Mouse (Mus musculus) adrenal gland, adult (tissue): ENCODE results near the gene Nckap5.

Experiments
- DNase-seq, 2 experiments: peaks; one replicate each; pipeline ENCODE4 v3.0.0; 2022 to 2023; ENCODE audit warnings: low spot score in 1 of 2; ENCODE audit not compliant: inconsistent age in 2 of 2

Nckap5 gene

DNA sequence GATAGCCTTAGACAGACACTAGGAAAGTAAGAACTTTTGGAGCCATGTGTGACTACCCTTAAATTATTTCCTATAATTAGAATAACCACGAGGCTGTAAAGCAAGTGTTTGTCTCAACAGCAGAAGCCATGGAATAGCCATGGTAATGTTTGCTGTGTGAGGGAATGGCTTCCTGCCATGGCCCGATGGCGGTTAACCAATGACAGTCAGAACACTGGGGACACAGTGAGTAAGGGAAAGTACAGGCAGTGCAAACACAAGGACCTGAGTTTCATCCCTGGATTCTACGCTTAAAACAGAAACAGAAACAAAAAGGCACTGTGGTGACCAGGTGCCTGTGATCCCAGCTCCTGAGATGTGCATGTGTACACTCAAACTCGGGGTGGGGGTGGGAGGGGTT lies 419.2 kb downstream of the Nckap5 start:
- DNase-seq = peak in 1 of 2 experiments; percentile 24

DNA sequence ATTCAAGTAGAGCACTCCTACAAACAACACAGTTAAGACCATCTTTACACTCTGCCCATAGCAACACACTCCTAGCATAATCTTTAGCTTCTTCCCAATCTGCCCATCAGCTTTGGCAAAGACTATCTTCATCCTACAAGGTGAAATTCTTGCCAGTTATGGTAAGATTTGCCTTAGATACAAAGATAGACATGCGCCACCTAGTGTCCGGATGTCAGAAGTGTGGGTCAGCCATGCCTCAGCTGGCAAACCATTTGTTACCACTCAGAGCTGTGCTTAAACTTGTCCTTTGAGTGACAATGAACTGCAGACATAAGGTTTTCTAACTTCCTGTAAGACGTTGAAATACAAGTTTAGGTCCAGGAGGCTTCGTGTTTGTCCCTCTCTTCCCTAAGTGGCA lies 422.7 kb downstream of the Nckap5 start:
- peak; percentile 33 to 83 for DNase-seq

DNA sequence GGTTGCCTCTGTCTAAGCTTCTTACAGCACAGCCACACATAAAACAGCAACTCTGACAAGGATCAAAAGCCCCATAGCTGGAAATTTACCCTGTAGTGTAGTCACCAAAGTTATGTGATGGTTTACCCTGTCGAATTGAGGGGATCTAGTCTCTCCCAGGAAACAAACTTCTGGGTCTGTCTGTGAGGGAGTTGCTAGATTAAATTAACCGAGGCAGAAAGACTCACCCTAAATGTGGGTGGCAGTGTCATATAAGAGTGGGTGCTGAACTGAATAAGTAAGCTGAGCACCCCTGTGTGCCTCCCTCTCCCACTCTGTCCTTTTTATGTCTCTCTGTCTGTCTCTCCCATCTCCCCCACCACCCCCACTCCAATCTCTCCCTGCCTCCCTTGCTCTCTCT lies 425.1 kb downstream of the Nckap5 start:
- no peak for DNase-seq

DNA sequence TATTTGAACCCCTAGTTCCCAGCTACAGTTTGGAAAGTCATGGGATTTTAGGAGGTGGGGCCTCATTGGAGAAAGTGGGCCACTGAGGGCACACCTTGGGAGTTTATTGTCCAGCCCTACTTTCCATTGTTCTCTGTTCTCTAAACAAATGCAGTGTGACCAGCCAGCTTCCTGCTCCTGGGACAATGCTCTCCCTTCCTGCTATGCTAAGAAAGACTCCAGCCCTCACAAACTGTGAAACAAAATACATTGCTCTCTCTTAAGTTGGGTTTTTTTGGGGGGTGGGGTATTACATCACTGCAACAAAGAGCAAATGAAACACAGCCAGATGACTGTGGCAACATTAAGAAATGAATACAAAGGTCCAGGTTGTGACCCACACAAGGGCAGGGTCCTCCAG lies 426.6 kb downstream of the Nckap5 start:
- no peak for DNase-seq

DNA sequence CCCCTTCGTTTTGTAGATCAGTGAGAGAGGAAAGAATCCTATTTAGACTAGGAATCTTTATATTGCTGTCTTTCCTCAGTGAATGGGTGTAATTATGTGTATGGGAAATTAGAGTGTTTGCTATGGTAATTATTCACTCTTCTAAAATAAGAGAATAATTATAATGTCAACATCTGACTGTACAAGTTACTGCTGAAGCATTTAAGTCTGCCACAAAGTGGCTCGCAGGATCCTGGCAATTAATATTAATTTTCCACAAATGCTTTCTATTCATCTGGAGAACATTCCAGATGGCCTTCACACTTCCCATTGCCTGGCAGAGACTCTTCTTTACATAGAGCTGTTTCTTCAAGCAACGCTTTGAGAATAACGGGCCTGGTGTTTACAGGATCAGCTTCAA lies 439.4 kb downstream of the Nckap5 start:
- no peak for DNase-seq

DNA sequence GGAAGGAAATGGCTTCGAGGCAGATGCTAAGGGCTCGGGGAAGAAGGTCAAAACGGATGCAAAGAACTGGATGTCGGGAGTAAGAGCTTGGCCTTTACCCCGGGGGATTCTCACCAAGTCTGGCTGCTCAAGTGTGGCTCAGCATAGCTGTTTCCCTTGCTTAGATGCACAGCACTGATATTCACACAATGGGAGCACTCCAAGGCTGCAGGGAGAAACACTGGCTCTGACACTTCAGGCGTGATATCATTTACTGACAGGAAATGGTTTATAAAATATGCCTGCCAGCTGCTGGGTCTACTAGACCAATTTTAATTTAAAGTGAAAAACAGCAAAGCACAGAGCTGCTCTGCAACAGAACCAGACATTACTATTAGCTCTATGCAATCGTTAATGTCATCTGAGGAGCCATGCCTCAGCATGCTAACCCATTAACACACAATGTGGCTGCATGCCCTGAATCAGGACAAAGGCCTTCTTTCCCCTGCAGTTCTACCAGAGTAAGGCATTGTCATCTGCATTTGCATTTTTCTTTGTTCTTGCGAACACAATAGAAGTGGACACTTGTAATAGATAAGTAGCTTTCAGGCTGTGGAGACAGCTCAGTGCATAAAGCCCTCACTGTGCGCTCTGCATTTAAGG lies 453.1 kb downstream of the Nckap5 start:
- no peak for DNase-seq

DNA sequence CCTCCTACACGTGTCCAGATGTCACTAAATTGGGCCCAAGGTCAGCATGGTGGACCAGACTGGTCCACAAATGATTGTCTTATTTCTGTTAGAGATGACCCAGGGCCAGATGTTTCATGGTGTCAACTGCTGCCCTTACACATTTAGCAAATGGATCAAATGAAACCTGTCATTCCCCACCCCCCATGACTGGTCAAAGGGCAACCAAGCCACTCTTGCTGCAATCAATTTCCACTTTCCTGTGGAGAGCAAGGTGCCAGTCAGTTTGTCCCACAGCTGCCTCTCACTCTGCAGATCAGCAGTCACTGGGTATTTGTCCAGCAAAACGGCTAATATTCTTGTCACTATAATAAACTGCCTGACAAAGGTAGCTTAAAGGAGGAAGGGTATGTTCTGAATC lies 463.9 kb downstream of the Nckap5 start:
- no peak for DNase-seq

DNA sequence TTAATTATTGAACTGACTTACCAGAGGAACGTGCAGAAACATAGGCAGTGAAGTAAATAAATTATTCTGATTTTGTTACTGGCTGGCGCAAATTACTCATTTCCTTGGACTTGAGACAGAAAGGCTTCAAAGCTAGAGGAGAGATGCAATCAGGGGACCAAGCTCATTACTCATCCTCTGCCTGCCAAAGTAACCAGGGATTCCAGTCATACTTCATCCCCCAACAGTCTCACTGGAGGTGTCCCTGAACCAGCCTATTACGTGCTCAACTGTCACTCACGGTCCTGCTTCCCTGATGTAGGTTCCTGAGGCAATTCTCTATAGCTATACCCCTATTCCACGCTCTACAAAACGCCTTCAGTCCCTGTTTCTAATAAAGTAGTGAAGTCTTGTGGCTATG lies 466.0 kb downstream of the Nckap5 start:
- DNase-seq = peak; percentile 48 to 80

DNA sequence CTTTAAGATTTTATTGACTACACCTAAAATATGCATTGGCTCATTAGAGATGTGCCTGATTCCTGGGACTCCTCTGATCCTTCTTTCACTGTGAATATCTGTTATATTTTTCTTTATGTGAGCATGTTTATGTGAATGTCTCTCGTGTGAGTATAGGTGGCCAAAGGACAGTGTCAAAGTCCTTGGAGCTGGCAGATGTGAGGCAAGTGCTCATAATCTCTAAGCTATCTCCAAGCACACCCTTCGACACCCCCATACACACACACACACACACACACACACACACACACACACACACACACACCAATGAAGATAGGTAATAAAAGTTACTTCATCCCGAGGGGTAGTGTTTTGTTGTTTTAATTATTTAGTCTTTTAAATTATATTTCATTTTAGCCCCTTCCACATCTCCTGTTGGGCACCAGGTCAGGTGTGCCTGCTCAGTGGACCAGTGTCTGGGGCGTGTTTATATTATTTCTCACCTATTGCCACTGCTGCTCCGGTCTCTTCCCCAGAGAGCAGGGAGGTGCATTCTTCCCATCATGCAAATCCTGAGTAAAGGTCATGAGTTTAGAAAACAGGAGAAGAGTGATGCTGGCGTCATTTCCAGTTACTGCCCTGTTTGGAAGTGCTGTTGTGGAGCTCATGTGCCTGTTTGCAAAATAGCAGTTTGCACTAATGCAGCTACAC lies 469.9 kb downstream of the Nckap5 start:
- no peak for DNase-seq

DNA sequence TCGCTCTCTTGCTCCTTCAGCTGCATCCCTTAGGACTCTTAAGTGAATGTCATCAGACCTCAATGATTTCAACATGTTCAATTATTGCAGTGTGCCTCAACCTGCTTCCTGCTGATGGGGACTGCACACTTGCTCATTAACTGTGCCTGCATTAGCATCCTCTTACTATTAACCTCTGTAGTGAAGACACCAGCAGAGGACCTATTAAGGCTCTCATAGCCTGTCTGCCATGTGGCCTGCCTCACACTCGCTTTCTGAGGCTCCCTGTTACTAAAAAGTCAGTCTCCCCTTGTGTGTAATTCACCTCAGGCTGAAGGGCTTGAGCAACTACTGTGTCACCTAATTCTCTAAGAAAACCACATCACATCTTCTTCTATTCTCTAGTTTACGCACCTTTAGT lies 470.5 kb downstream of the Nckap5 start:
- no peak for DNase-seq

DNA sequence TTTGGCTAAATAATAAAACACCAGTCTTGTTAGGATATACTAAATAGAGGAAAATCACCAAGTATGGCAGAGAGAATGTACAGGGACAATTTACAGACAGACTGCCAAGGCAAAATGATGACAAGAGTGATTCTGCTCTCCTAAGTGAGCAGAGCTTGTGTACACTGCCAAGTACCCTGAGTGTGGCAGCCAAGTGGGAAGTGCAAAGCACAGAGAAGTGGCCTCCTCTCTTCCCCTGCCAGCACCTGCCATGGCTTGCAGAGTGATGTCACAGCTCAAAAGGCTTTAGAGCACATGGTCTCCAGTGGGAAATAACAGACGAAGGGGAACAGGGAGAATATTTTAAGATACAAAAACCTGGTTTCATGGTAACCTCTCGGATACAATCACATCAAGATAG lies 488.8 kb downstream of the Nckap5 start:
- no peak for DNase-seq

DNA sequence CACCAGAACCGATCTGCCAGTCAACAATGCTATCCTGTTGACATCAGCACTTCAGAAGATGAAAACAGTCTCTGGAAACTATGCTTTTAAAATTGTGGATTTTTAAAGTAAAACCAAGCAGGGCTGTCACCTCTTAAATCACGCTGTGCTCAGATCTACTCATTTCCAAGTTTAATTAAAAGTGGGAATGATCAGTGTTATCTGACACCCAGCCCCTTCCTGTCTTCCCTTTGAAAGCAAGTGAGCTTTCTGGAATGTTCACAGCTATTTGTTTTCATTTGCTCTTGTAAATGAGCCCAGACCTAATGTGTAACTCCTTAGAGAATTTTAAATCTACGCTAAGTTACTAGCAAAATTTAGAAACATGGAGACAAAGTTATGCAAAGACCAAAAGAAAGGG lies 491.3 kb downstream of the Nckap5 start:
- no peak for DNase-seq

DNA sequence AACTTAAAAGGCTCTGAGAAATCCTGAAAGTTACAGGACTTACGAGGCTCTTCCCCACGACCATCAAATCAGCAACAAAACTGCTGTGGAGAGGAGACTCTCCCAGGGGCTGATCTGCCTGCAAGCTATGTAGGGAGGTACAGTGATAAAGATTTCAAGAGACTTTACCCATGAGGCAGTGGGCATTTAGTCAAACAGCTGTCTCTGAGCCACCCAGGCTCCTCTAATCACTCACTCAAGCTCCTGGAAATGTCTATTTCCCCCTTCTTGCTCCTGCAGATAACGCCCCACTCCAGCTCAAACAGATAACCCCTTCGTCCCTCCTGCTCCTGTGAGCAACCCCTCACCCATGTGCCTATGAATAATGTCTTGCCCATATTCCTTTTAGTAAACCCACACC lies 496.4 kb downstream of the Nckap5 start:
- no peak for DNase-seq

DNA sequence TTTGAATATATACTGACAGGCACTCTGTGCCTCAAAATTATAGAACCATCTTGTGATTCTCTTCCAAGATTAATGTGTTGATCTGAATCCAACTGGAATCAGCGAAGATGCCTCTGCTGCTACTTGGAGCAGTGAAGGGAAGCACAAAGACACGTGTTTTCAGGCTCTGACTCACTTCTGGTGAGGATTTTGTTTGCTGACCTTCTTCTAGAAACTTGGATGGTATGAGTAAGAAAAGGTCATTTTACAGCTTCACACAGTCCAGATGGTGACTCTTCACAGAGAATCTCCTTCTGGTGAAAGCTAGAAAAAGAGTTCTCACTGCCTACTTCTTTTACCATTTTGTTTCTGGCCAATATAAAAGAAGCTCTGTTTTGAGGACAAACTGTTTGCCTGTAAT lies 498.6 kb downstream of the Nckap5 start:
- DNase-seq = peak; percentile 53 to 78

DNA sequence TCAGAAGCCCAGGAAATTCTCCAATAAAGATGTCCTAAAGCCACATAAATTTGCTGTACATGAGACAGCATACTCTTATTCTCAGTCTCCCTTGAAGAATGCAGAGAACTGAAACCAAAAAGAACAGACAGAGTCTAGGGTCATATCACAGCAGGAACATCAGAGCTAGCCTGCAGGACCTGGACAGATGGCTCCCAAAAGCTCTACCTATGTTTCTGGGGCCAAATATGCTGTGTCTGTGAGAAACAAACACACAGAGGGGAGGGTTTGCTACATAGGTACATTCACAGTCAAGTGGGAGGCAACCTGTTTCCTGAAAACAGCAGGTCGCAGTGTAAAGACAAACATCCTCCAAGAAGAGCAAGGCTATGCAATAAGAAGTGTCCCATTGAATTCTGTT lies 509.9 kb downstream of the Nckap5 start:
- no peak for DNase-seq

DNA sequence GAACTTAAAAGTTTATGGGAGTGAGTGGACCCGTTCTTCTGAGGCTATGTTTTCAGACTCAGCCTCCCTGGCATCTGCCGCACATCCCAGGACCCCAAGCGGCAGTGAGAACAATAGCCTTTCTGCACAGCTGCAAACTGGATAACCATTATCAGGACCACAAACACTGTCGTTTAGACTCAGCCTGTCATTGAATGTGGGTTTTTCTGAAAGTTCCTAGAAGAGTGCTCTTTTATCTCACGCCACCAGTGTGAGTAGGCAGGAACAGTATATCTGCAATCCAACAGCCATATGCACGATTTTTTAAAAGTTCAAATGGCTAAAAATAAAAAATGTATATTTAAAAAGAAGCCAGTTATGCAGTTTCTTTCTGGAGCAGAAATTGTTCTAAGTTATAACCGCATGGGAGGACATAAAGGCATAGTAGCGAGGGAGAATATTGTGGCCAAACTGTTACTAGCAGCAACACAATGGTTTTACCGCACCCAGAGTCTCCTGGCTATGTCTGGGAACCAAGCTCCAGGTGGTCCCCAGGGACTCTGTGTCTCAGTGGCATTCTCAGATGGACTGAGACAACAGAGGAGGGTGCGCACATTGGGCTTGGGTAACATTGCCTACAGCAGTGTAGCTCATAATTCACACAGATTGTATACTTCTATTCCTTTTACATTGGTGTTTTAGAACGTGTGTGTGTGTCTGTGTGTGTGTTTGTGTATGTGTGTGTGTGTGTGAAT lies 512.6 kb downstream of the Nckap5 start:
- DNase-seq = no peak

DNA sequence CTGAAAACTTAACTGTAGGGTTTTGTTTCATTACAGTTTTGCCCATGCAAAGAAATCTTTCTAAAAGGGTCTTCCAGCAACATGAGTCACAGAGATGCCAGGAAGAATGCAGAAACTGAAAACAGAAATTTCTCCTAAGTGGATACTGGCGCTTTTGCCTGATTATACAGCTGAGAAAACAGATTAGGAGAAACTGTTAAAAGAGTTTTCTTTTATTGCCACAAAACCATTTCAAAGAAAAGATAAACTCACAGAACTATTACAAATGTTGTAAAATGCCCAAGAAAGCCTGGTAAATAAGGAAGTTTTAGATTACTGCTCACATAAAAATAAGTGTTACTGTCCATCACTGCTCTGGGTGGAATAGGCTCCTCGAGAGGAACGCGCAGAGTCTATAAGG lies 513.3 kb downstream of the Nckap5 start:
- no peak for DNase-seq

DNA sequence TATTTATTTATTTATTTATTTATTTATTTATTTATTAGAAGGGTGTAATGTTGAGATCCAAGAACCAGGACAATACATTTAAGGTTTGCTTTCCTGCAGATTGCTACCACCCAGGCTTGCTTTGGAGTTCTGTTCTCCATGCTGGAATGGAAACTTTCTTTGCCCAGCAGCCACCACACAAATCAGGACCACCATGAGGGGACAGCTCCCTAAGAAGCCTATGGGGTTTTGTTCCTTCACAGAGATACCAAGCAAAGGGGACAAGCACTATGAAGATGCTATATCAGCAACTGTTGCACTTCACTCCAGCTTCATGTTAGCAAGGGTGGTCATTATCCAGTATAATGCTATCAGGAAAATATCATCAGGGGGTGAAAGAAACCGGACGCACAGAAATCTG lies 513.7 kb downstream of the Nckap5 start:
- no peak for DNase-seq

DNA sequence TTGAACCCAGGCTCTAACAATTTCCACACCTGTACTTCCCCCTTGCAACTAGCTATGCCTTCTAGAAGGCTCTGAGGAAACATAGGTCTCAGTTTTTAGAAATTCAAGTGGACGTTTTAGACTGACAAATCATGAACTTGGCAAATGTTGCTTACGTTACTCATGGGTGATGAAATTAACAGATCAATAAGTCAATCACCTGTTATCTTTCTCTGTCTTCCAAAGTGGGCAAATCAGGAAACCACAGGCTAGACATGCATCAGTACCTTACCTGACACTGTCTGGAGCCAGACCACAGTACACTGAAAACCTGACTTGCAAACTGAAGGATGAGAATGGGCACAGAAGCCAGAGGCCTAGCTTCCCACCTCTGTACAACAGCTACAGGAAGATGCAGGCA lies 529.5 kb downstream of the Nckap5 start:
- DNase-seq = no peak

DNA sequence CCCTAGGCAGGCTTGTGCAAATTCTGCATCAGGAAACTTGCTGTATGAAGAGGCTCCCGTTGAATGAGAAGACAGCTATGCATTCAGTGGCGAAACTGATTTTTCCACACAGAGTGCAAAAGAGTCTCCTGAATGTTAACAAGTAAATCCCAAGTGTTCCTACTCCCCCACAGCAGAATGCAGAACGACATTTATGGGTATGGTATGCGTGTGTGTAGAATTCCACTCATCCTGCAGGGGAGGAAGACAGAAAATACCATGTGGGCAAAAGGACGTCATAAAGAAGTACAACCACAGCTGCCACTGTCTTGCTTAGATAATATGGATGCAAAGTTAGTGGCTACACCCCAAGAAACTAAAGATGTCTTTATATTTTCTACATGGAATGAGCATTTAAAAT lies 565.7 kb downstream of the Nckap5 start:
- DNase-seq = no peak

DNA sequence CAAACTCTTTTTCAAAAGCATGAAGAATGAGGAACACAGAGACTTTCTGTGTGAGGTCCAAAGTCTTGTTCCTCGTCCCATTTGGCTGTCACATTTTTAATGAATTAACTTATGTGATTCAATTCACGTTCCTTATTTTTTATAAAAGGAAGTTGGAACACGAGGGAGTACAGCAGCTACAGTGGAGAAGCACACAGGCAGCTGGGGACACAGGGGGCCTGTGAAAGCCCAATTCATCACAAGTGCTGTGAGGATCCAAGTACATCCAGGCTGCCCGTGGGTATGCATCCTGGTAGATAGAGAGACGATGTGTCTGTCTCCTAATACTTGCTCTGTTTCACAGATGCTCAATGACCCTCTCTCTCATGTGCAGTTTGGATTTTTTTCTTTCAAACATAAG lies 576.2 kb downstream of the Nckap5 start:
- no peak for DNase-seq

DNA sequence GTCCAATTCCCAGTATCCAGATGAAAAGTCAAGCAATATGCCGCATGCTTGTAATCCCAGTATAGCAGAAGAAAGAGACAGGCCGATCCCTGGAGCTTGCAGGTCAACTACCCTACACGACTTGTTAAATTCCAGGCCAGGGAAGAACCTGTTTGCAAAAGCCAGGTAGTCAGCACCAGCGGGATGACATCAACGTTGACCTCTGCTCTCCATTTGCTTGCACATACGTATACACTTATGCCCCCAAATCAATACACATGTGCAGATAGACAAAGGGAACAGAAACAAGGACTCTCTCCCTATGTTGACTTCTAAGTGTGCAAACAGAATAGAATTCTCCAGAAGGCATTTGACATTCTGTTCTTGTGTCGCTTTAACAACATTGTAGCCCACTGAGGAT lies 576.7 kb downstream of the Nckap5 start:
- DNase-seq = no peak
